In genomic region chr8:72765696-72766095, GRCm38 (mm10) we compare ENCODE assay signal across 14 mouse cellular contexts. TPM values are rescaled to one million over a fixed set of nuclear protein-coding genes. Genes with fewer than 3 reads are reported as not detected.
DNase-seq lines count a peak whose midpoint lies in the region; ATAC-seq and TF ChIP-seq lines count a peak whose summit lies in the region.
"Had no signal": no experiment of that assay in that cellular context is flagged by ENCODE, and none has a peak within 500 bp of the region (broad histone marks: within the 10 kb centered on the region; RNA-seq: fewer than 3 reads in every experiment).

No protein-coding gene starts in this region.

- H3K4me2 ChIP-seq in liver, embryonic 12.5 days, result no peak overlapping the region
- no peak overlapping the region for H3K4me2 ChIP-seq in liver, postnatal 0 days (ENCODE audit: low read depth, low read length)
- no peak overlapping the region for H3K4me2 ChIP-seq in limb, embryonic 13.5 days (replicated peaks)
- H3K4me2 ChIP-seq in midbrain, embryonic 13.5 days (replicated peaks), result no peak overlapping the region
- H3K4me2 ChIP-seq: embryonic facial prominence, embryonic 15.5 days; neural tube, embryonic 12.5 days had no signal

- H3K36me3 ChIP-seq in liver, embryonic 12.5 days, result no peaks in the 10 kb centered on the region
- H3K36me3 ChIP-seq in liver, postnatal 0 days (replicated peaks; ENCODE audit: insufficient read depth, low read length), result no peaks in the 10 kb centered on the region
- H3K36me3 ChIP-seq in ES-E14 (ENCODE audit: control insufficient read depth, insufficient read depth, low read length, poor library complexity, severe bottlenecking), result no peaks in the 10 kb centered on the region
- H3K36me3 ChIP-seq in limb, embryonic 13.5 days, result no peaks in the 10 kb centered on the region
- H3K36me3 ChIP-seq in midbrain, embryonic 13.5 days, result no peaks in the 10 kb centered on the region
- H3K36me3 ChIP-seq: embryonic facial prominence, embryonic 15.5 days; neural tube, embryonic 12.5 days had no signal

- no peak for TF ChIP-seq CTCF in liver, postnatal 0 days (IDR thresholded peaks at IDR 0.05; ENCODE audit: low read depth)

- in situ Hi-C loops in ES-E14 (cut with MboI; ENCODE audit: low sequenced_read_pairs in 2 of 2, unreplicated experiment in 2 of 2), result no loop called here

- no peaks in the 10 kb centered on the region for H3K27me3 ChIP-seq in liver, embryonic 12.5 days (replicated peaks)
- H3K27me3 ChIP-seq in liver, postnatal 0 days (ENCODE audit: insufficient read depth, low read length), result no peaks in the 10 kb centered on the region
- H3K27me3 ChIP-seq in limb, embryonic 13.5 days, result no peaks in the 10 kb centered on the region
- peaks cover 20% of the 10 kb centered on the region; the same call in 1 of the 2 replicates for H3K27me3 ChIP-seq in midbrain, embryonic 13.5 days
- H3K27me3 ChIP-seq: embryonic facial prominence, embryonic 15.5 days; neural tube, embryonic 12.5 days had no signal

- ATAC-seq in liver, embryonic 12.5 days, result peak; percentile 38; the same call in 1 of the 2 replicates
- ATAC-seq in liver, postnatal 0 days, result no peak
- ATAC-seq in limb, embryonic 13.5 days (ENCODE audit: low FRiP score, low read depth), result peak; percentile 41; the same call in 1 of the 2 replicates
- no peak for ATAC-seq in midbrain, embryonic 13.5 days
- ATAC-seq: forebrain, embryonic 14.5 days had no signal

- DNase-seq in heart, adult 11 months, result peak; percentile 70
- no peak for DNase-seq in heart, postnatal 14 days
- no peak for DNase-seq in liver, postnatal 0 days
- DNase-seq in ES-E14 (ENCODE audit: low read depth, low spot score), result no peak
- DNase-seq in urinary bladder, adult 18-20 months (ENCODE audit: low spot score in 2 of 2), result no peak
- DNase-seq: heart, adult 18-20 months; kidney, postnatal 36 days; midbrain, embryonic 14.5 days had no signal

- no peak overlapping the region for H3K9ac ChIP-seq in liver, embryonic 12.5 days
- H3K9ac ChIP-seq in liver, postnatal 0 days (replicated peaks), result no peak overlapping the region
- H3K9ac ChIP-seq in ES-E14 (ENCODE audit: insufficient read depth, low read depth, low read length, poor library complexity, severe bottlenecking), result no peak overlapping the region
- H3K9ac ChIP-seq in limb, embryonic 13.5 days, result no peak overlapping the region
- no peak overlapping the region for H3K9ac ChIP-seq in midbrain, embryonic 13.5 days (replicated peaks)
- H3K9ac ChIP-seq: embryonic facial prominence, embryonic 15.5 days; neural tube, embryonic 12.5 days had no signal

- no peak overlapping the region for H3K4me3 ChIP-seq in liver, embryonic 12.5 days
- no peak overlapping the region for H3K4me3 ChIP-seq in liver, postnatal 0 days (ENCODE audit: low read depth, low read length)
- peak overlapping the region; percentile 35 to 37; a peak in 2 of 4 replicates for H3K4me3 ChIP-seq in ES-E14 (ENCODE audit: insufficient read depth in 1 of 2, low read depth in 1 of 2, low read length in 2 of 2, poor library complexity in 1 of 2, severe bottlenecking in 1 of 2)
- H3K4me3 ChIP-seq in limb, embryonic 13.5 days, result no peak overlapping the region
- no peak overlapping the region for H3K4me3 ChIP-seq in midbrain, embryonic 13.5 days (replicated peaks)
- H3K4me3 ChIP-seq: embryonic facial prominence, embryonic 15.5 days; neural tube, embryonic 12.5 days had no signal

- intact Hi-C loops in heart, postnatal 14 days (cut with DNase I), result no loop called here

- TF ChIP-seq EP300 in liver, postnatal 0 days (IDR thresholded peaks at IDR 0.05; ENCODE audit: low read depth), result no peak

- no peaks in the 10 kb centered on the region for H3K9me3 ChIP-seq in liver, embryonic 12.5 days (replicated peaks)
- no peaks in the 10 kb centered on the region for H3K9me3 ChIP-seq in liver, postnatal 0 days (ENCODE audit: low read length)
- no peaks in the 10 kb centered on the region for H3K9me3 ChIP-seq in ES-E14 (ENCODE audit: control insufficient read depth, insufficient read depth, low read depth, low read length)
- H3K9me3 ChIP-seq in limb, embryonic 13.5 days, result no peaks in the 10 kb centered on the region
- no peaks in the 10 kb centered on the region for H3K9me3 ChIP-seq in midbrain, embryonic 13.5 days
- H3K9me3 ChIP-seq: embryonic facial prominence, embryonic 15.5 days; neural tube, embryonic 12.5 days had no signal

- H3K4me1 ChIP-seq in liver, embryonic 12.5 days, result peaks cover 9% of the 10 kb centered on the region; the same call in 1 of the 2 replicates
- no peaks in the 10 kb centered on the region for H3K4me1 ChIP-seq in liver, postnatal 0 days (ENCODE audit: insufficient read depth)
- H3K4me1 ChIP-seq in ES-E14 (ENCODE audit: control insufficient read depth in 2 of 2, insufficient read depth in 2 of 2, low read length in 2 of 2, poor library complexity in 1 of 2), result peaks cover 0 to 4% of the 10 kb centered on the region in 2 experiments; a peak in 1 of 4 replicates
- no peaks in the 10 kb centered on the region for H3K4me1 ChIP-seq in limb, embryonic 13.5 days
- H3K4me1 ChIP-seq in midbrain, embryonic 13.5 days (replicated peaks), result 0 out of 2 replicates have a peak, but pooled peaks cover 7% of the 10 kb centered on the region
- H3K4me1 ChIP-seq: embryonic facial prominence, embryonic 15.5 days; neural tube, embryonic 12.5 days had no signal

- WGBS in liver, embryonic 12.5 days (ENCODE audit: insufficient replicate concordance), result 61% methylated on average over 4 of the region's 4 CpGs
- WGBS in liver, postnatal 0 days (ENCODE audit: insufficient replicate concordance), result 62% methylated on average over 4 of the region's 4 CpGs
- 73% methylated on average over 4 of the region's 4 CpGs for WGBS in limb, embryonic 13.5 days
- WGBS in midbrain, embryonic 13.5 days, result 64% methylated on average over 4 of the region's 4 CpGs

- no peak overlapping the region for H3K27ac ChIP-seq in liver, embryonic 12.5 days
- H3K27ac ChIP-seq in liver, postnatal 0 days (ENCODE audit: low read depth), result no peak overlapping the region
- no peak overlapping the region for H3K27ac ChIP-seq in ES-E14 (ENCODE audit: insufficient read depth, low read depth, low read length, poor library complexity, severe bottlenecking)
- H3K27ac ChIP-seq in limb, embryonic 13.5 days, result no peak overlapping the region
- no peak overlapping the region for H3K27ac ChIP-seq in midbrain, embryonic 13.5 days
- H3K27ac ChIP-seq: embryonic facial prominence, embryonic 15.5 days; neural tube, embryonic 12.5 days had no signal

TF ChIP-seq in ES-E14, 5 proteins besides CTCF, POLR2A, EP300 and RAD21:
- TF ChIP-seq ZNF384 (IDR thresholded peaks at IDR 0.05; ENCODE audit: low read depth, low read length) (no peak), MAFK (IDR thresholded peaks at IDR 0.05; ENCODE audit: insufficient read depth, low read depth, low read length) (no peak)
TF ChIP-seq in ES-E14: peak in this region for 0.

RNA-seq across cellular contexts. Expression of gene F2rl3, which starts 4.0 kb away (rescaled TPM):
- total RNA-seq in heart, postnatal 14 days (2021), result 1 to 10 TPM; 2.0 to 2.2 TPM
- 6.6 TPM in 2 replicates for polyA plus RNA-seq in liver, embryonic 12.5 days (2016; fragmentation: Nextera tagmentation; extraction: Ambion mirVana)
- polyA plus RNA-seq in liver, postnatal 0 days (2015; fragmentation: Nextera tagmentation; extraction: Ambion mirVana), result 2.6 and 3.3 TPM in 2 replicates
- 0.31 and 0.37 TPM in 2 replicates for total RNA-seq in ES-E14 (2012; rRNA removed)
- 0.94 and 1.9 TPM in 2 replicates for polyA plus RNA-seq in limb, embryonic 13.5 days (2015; fragmentation: Nextera tagmentation; extraction: Ambion mirVana)
- polyA plus RNA-seq in midbrain, embryonic 13.5 days (2015; fragmentation: Nextera tagmentation; extraction: Ambion mirVana), result 0.30 and 0.40 TPM in 2 replicates

RNA-seq across cellular contexts. Expression of gene Sin3b, which starts 42.6 kb away (rescaled TPM):
- 10 to 100 TPM; 87.1 to 88.6 TPM for total RNA-seq in heart, postnatal 14 days (2021)
- polyA plus RNA-seq in liver, embryonic 12.5 days (2016; fragmentation: Nextera tagmentation; extraction: Ambion mirVana), result 73.0 and 80.0 TPM in 2 replicates
- 81.1 and 87.7 TPM in 2 replicates for polyA plus RNA-seq in liver, postnatal 0 days (2015; fragmentation: Nextera tagmentation; extraction: Ambion mirVana)
- total RNA-seq in ES-E14 (2012; rRNA removed), result 135 and 189 TPM in 2 replicates
- 180 and 195 TPM in 2 replicates for polyA plus RNA-seq in limb, embryonic 13.5 days (2015; fragmentation: Nextera tagmentation; extraction: Ambion mirVana)
- polyA plus RNA-seq in midbrain, embryonic 13.5 days (2015; fragmentation: Nextera tagmentation; extraction: Ambion mirVana), result 176 and 182 TPM in 2 replicates

Comparison
In these comparisons a context has a peak if more than half of its experiments do, and no peak if none do; other contexts are left out.
1. ATAC-seq: peak in liver, embryonic 12.5 days (single experiment) and limb, embryonic 13.5 days (single experiment); none in liver, postnatal 0 days (single experiment) and midbrain, embryonic 13.5 days (single experiment).
2. H3K4me3 ChIP-seq: peak in ES-E14 (2 of 2); none in liver, embryonic 12.5 days (single experiment), liver, postnatal 0 days (single experiment), limb, embryonic 13.5 days (single experiment) and midbrain, embryonic 13.5 days (single experiment).